Mouse (Mus musculus): ENCODE measurements around the gene Arl4a.

Arl4a gene

DNA sequence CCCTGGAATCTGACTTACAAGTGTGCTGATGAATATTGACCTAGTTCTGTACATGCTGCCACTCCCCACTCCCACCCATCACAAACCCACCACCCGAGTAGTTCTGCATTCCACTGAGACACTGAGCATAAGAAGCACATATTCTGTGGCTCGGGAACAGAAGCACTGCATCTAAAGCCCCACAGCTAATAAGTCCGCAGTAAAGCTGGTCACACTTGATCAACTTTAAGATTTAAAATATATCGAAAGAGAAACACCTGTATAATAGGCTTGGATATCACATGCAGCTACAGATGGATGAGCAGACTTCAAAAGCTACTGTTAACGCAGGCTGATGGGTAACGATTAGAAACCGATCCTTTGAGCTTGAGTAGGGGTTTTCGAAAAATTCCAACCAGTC is 78.7 kb downstream of the Arl4a start:
- DNase-seq (ENCODE audit: low read depth, low spot score): no peak

GRCm38 (mm10) chr12:39957931-39958671 is 79.7 kb downstream of the Arl4a start:
- no peak for DNase-seq (ENCODE audit: low read depth, low spot score)

- DNase-seq (ENCODE audit: low read depth, low spot score): no peak
These were observed 81.4 kb downstream of the Arl4a start for GRCm38 (mm10) chr12:39956396-39956795.
